Mouse (Mus musculus) adrenal gland, adult (tissue): ENCODE data around the gene Gprasp1.
"Not testable (repeated sequence)": the region's sequence is repeated elsewhere in the genome, so short reads cannot be mapped to it uniquely, and the experiment has no call there.

ENCODE experiments used
- DNase-seq, 2 experiments: peaks; one replicate each; pipeline ENCODE4 v3.0.0; 2022 to 2023; ENCODE audit warnings: low spot score in 1 of 2; ENCODE audit not compliant: inconsistent age in 2 of 2

The Gprasp1 gene

DNA sequence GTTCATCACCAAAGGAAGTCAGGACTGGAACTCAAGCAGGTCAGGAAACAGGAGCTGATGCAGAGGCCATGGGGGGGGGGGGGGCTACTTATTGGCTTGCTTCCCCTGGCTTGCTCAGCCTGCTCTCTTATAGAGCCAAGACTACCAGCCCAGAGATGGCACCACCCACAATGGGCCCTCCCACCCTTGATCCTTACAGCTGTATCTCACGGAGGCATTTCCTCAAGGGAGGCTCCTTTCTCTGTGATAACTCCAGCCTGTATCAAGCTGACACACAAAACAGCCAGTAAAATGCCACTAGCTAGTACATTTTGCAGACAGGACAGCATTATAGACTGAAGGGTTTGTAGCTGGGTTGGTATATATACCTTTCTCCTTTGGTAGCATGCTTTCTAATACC is 93.4 kb downstream of the Gprasp1 start:
- not testable (repeated sequence) for DNase-seq

DNA sequence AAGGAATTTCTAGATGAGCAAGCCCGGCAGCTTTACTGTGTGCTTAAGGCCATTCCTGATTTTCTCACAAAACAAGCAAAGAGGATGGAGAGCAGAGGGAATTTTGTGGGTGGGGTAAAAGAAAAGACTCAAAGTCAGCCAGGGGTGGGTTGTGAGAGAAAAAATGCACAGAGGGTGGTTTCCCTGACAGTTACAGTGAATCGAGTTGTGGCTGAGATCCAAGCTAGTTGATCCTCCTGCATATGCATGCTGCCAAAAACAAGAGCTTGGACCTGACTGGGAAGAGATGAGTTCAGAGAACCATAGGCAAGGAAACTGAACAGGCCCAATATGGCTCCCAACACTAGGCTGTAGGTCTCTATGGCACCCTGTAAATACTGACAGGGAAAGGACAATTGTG is 95.4 kb downstream of the Gprasp1 start:
- no peak for DNase-seq

DNA sequence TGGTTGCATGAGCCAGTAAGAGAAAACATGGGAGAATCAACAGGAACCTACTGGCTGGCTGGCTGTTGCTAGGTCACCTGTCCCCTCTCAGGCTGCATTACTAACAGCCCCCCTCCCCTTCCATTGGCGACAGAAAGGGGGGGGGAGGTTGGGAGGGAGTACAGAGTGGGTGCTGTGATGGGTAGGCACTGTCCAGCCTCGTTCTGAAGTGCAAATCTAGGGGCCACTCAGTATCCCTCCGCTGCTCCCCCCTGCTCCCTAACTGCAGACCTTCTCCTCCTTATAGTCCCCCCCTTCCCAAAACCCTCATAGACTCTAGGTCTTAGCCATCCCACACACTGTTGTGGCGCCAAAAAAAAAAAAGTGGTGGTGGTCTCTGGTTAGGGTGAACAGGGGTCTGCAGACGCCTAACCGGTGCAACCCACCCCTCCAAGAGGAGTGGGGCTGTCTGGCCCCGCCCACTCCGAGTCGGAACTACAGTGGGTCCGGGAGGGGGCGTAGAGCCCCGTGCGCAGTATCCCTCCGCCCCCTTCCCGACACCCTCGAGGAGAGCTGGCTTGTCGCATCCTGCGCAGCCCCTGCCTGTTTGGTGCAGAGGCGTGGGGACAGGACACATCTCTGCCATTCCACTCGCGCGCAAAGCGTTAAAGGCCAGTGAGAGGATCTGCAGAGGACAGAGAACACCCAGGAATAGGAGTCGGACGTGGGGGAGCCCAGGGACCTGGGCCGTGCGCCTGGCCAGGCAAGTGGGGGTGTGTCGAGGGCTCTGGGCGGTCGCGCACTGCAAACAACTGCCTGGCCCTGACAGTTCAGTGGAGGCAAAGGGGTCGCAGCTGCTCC is 96.2 kb downstream of the Gprasp1 start, which contains the start of gene Gprasp2:
Gene Gprasp2, plus strand, starts transcription at position 514 of the 840 bp plus-strand sequence.
- peak; percentile 44 to 65 for DNase-seq

DNA sequence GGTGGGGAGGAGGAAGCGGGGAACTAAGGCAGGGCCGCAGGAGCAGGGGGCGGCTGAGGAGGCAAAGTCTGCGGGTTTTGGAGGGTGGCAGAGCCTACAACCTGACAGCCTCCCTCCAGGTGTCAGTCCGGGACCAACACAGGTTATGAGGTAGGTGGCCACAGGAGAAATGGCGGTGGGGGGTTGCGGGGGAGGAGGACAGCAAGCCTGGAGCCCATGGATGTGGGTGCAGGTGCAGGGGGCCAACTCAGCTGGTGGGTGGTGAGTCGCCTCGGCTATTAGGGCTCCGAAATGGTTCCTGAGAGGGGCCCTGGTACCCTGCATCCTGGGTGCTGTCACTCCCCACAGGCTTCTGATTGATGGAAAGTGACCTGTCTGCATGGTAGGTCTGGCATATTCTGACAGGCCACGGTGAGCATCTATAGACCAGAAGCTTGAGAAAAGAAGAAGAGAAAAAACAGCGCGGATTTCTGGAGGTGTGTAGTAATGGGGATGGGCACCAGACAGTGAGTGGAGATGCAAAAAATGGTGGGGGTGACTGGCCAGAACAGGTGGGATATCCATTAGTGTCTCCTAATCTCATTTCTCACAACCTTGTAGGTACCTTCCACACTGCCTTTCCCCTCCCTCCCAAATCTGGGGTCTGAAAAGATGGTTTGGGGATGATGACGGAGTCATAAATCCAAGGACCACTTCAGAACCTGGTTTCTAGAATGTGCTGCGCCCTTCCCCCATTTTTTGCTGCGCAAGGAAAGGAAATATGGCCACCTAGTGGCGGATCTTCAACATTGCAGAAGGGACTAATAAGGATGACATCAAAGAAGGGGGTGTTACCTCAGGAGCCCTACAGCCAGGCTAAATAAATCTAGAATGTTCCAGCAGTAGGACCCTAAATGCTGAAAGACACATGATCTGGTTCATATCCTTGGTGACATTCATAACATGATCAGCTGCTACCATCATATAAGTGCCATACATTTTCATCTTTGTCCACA is 97.2 kb downstream of the Gprasp1 start:
- peak; percentile 18 to 61 for DNase-seq
